Mouse (Mus musculus): ENCODE measurements around the gene Fbp1.

- TF ChIP-seq CTCF (IDR thresholded peaks at IDR 0.05; ENCODE audit: low read depth) (no peak), EP300 (optimal IDR thresholded peaks at IDR 0.05) (no peak)
Measured at GRCm38 (mm10) chr13:62932452-62932851, 44.4 kb upstream of the Fbp1 start.

Data from stomach, postnatal 0 days (tissue).